Mouse (Mus musculus) frontal cortex, postnatal 10 days (tissue): Measurements from ENCODE around the gene Nmrk1.
"Not testable (repeated sequence)": the region's sequence is repeated elsewhere in the genome, so short reads cannot be mapped to it uniquely, and the experiment has no call there.

Experiments used
- DNase-seq, 2 experiments: peaks; one replicate each; pipeline ENCODE4 v3.0.0; 2022; ENCODE audit warnings: low spot score in 2 of 2, mixed read lengths in 1 of 2

Gene Nmrk1

DNA sequence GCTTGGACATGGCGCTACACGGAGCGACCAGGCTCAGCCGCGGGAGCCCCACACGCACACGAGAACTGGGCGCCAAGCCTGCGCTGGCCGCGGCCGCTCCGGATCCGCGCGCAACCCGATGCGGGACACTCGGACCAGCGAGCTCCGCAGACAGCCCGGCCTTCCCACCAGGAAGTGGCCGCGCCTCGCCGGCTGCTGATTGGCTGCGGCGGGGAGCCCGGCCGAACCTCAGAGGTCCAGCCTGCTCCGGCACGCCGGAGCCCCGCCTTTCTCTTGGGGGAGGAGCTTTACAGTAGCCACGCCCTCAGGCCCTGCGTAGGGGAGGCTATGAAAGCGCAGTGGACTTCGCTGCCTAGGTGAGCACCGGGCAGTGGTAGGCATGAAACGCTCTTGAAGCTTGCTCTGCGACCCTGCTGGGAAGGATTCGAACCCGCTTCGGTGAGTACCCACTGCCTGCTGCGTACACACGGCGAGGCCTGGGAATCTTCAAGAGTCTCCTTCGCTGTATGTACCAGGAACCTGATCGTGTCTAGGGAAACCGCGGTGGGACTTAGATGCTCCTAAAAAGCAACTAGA, at the start of gene Nmrk1, which contains the start of gene Ostf1:
Gene Nmrk1, plus strand, starts transcription at position 307 of the 576 bp plus-strand sequence.
Gene Ostf1, minus strand, starts transcription at position 180 of the 576 bp plus-strand sequence.
- peak; percentile 84 to 92 for DNase-seq

GRCm38 (mm10) chr19:18582226-18582625, 49.5 kb upstream of the Nmrk1 start:
- no peak for DNase-seq

- DNase-seq, result no peak
These were observed 48.9 kb upstream of the Nmrk1 start for GRCm38 (mm10) chr19:18582887-18583286.

DNA sequence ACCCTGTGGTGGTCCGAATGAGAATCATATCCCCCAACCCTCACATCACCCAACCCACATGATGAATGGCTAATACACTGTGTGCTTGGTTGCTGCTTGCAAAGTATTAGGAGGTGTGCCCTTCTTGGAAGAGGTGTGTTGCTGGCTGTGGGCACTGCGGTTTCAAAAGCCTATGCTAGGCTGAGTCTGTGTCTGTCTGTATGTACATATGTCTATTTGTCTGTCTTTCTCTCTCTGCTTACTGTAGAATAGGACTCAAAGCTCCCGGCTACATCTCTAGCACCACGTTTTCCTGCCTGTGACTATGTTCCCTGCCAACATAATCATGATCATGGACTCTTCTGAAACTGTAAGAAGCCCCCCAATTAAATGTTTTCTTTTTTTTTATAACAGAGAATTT, 48.0 kb upstream of the Nmrk1 start:
- no peak for DNase-seq

GRCm38 (mm10) chr19:18584621-18585020, 47.1 kb upstream of the Nmrk1 start:
- no peak for DNase-seq

- DNase-seq, result no peak
These were observed 44.6 kb upstream of the Nmrk1 start for GRCm38 (mm10) chr19:18587118-18587517.

DNA sequence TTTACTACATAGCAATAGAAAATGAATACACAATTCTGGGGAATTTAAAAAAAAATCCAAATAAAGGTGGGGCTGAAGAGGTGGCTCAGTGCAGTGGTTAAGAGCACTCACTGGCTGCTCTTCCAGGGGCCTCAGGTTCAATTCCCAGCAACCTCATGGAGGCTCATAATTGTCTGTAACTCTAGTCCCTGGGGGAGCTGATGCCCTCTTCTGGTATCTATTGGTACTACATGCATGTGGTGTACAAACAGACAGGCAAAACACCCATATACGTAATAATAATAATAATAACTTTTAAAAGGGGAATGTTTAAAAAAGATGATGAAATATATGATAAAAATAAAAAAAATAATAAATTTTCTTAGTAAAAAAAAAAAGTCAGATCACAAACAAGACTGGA, 43.5 kb upstream of the Nmrk1 start:
- DNase-seq, result no peak

DNA sequence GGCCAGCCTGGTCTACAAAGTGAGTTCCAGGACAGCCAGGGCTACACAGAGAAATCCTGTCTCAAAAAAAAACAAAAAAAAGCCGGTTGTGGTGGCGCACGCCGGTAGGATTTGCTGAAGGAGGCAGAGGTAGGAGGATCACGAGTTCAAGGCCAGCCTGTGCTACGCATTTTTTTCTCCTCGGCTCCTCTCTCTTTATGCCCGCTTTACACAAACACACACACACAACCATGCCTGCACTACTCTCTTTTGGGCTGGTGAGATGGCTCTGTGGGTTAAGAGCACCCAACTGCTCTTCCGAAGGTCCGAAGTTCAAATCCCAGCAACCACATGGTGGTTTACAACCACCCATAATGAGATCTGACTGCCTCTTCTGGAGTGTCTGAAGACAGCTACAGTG, 42.9 kb upstream of the Nmrk1 start:
- not testable (repeated sequence) for DNase-seq

DNA sequence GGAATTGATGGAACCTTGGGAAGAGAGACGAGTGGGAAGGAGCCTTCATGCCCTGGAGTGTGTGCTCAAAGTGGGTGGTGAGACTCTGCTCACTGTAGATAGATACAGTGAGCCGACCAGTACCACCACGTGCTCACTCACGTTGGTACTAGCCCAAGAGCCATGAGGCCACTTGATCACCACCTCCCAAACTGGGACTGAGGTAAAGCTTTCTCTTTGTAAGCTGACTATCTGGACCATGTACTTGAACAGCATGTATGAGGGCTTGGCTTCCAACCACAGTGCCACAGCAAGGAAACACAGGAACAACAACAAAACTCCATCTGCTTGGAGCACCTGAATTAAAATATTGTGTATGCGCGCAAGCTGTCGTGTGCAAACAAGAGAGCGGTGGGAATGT, 42.5 kb upstream of the Nmrk1 start:
- no peak for DNase-seq

GRCm38 (mm10) chr19:18590234-18590633, 41.5 kb upstream of the Nmrk1 start:
- DNase-seq, result no peak

- no peak for DNase-seq
These were observed 40.8 kb upstream of the Nmrk1 start for GRCm38 (mm10) chr19:18590942-18591354.

GRCm38 (mm10) chr19:18592919-18593318, 38.8 kb upstream of the Nmrk1 start:
- DNase-seq, result no peak

DNA sequence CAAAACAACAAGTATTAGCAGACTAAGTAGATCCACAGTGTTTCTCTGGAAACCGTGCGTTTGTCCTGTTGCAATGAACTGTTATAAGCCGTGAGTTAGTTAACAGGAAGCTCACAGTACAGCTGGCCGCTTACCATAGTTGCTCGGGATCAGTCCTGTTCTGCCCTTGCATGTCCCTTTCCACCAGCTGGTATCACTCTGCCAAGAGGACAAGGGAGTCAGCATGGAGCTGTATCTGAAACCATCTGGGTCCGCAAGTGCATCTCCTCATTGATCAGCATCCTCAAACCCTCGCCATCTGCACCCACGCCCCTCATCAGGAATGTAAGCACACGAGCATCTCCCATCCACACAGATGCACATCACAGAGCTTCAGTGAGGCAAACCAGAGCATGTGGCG, 38.0 kb upstream of the Nmrk1 start:
- no peak for DNase-seq

GRCm38 (mm10) chr19:18596876-18597275, 34.9 kb upstream of the Nmrk1 start:
- no peak for DNase-seq

- no peak for DNase-seq
These were observed 34.0 kb upstream of the Nmrk1 start for GRCm38 (mm10) chr19:18597772-18598171.

DNA sequence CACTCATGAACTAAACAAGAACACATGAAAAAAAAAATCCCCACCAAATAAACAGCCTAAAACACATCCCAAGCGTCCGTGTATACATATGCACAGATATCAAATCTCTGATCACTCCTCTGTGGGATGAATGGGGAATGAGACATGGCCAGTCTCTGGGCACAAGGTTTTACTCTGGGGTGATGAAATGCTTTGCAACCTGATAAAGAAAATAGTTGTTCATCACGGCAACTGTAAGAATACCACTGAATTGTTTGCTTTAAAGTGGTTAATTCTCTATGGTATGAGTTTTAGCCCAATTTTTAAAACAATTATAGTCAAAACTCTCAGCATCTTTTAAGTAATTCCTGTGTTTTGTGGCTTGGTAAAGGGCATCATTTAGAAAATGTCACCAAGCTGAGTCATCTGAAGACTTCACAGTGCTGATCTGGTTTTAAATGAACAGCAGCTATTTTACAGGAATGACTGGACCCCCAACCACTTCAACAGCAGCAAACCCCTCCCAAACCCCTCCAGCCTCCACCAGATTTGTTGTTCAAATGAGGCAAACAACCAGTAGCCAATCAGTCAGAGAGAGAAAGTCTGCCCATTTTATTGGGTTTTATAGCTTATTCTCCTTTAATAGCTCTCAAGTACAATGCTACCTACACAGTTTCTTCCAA, 33.4 kb upstream of the Nmrk1 start:
- no peak for DNase-seq

DNA sequence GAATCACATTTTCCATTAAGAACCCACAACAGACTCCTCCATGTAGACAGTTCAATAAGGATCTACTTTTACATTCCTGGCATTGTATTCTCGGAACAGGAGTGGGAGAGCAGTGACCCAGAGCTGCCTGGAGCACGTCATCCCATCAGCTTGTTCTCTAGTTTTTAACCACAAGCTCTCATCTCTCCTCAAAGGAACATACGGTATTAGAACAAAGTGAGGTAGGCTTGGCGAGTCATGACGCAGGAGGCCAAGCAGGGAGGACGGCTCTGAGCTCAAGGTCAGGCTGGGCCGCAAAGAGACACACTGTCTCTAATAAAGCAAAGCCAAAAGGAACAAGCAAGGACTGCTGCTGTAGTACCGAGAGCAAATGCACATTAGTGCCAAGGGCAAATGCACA, 32.7 kb upstream of the Nmrk1 start:
- DNase-seq, result no peak

DNA sequence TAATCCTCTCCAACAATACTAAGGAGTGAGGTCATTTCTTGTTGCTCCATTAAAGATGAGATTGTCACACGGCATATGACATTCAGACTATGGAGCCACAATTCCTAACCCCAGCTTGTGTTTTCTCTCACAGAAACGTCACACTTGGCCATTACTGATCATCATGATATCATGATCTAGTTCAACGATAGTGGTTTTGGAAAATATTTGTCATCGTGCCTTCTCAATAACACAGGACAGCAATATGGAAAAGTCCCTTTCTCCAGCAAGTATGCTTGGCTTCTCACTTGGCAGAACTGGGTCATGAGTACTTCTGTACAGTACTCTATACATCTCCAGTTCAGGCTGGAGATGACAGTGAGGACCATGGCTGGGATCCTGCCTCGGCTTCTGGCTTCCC, 32.1 kb upstream of the Nmrk1 start:
- no peak for DNase-seq

DNA sequence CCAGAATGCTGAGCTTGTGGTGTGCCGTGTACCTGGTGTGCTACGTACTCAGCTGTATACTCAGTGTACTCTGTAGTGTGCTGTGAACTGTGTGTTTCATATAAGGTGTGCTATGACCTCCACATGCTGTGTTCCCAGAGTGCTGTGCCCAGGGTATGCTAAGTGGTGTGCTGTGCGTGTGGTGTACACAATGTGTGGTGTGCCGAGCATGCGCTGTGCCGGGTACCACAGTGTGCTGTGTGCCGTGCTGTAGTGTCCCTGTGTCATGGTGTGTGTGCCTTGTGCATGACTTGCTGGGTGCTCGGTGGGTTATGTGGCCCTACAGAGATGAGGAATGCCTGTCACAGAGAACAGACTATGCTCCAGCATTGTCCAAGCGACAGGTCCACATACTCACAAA, 31.1 kb upstream of the Nmrk1 start:
- DNase-seq, result no peak

DNA sequence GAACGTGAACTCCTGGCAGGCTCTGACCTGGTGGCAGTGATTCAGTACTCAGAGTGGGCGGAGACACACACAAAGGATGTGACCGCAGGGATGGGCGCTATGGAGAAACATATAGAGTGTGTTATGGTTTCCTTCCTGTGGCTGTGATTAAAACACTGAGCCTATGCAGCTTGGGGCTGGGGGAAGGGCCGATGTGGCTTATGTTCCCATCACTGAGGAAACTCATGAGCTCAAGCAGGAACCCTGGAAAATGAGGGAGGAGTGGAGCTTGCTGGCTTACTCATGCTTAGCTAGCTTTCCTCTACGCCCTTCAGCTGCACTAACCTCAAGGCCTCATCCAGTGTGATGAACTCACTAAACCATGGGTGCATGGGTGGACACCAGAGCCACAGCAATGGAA, 28.7 kb upstream of the Nmrk1 start:
- DNase-seq, result no peak

GRCm38 (mm10) chr19:18607907-18608306, 23.8 kb upstream of the Nmrk1 start:
- no peak for DNase-seq

- DNase-seq, result no peak
These were observed 22.8 kb upstream of the Nmrk1 start for GRCm38 (mm10) chr19:18608975-18609374.

GRCm38 (mm10) chr19:18614337-18614736, 17.4 kb upstream of the Nmrk1 start:
- no peak for DNase-seq
